Mouse (Mus musculus) bone marrow macrophage, adult 2 months (primary cell): Measurements from ENCODE around the gene Zfp101. TPM values are rescaled to one million over a fixed set of nuclear protein-coding genes. Genes with fewer than 3 reads are reported as not detected.

Experiments used
- H3K27ac ChIP-seq: 2 replicates; pipeline ENCODE4 v1.5.1; 2012; ENCODE audit warnings: low read depth, low read length; ENCODE audit not compliant: insufficient read depth
- H3K4me1 ChIP-seq: 2 replicates; pipeline ENCODE4 v1.6.1; 2012; ENCODE audit warnings: low read length; ENCODE audit not compliant: control insufficient read depth, insufficient read depth
- H3K4me3 ChIP-seq: 2 replicates; pipeline ENCODE4 v1.5.1; 2012; ENCODE audit warnings: mild to moderate bottlenecking, low read length, moderate library complexity; ENCODE audit not compliant: insufficient read depth
- CTCF ChIP-seq: IDR thresholded peaks from 2 replicates; pipeline ENCODE4 v1.5.1; 2012; ENCODE audit warnings: low read depth, mild to moderate bottlenecking, low read length, moderate library complexity
- POLR2A ChIP-seq: IDR thresholded peaks from 2 replicates; pipeline ENCODE4 v1.6.1; 2012; ENCODE audit warnings: mild to moderate bottlenecking, low read depth, low read length, borderline replicate concordance
- polyA plus RNA-seq: library from polyadenylated mRNA; stranded (reverse); fragments of >200 nt; gene quantifications from 2 replicates; pipeline ENCODE4 v1.2.4, GENCODE M21; 2012; ENCODE audit not compliant: missing spikeins, insufficient read depth, insufficient read length

Zfp101 gene
- polyA plus RNA-seq, 1 experiment, result 10.4 TPM

DNA sequence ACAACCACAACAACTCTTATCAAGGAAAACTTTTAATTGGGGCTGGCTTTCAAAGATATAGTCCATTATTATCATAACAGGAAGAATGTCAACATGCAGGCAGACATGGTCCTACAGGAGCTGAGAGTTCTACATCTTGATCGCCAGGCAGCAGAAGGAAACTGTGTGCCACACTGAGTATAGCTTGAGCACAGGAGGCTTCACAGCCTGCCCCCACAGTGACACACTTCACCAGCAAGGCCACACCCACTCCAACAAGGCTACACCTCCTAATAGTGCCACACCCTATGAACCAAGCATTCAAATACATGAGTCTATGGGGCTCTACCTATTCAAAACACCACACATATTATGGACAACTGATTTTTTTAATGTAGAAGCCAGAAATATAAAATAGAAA, 41.5 kb downstream of the Zfp101 start:
- TF ChIP-seq POLR2A (no peak), CTCF (no peak)
- Histone ChIP-seq H3K4me3 (no peak overlapping the region), H3K4me1 (peaks cover 5% of the 10 kb centered on the region), H3K27ac (no peak overlapping the region)

Other genes starting within 250 kb of the Zfp101 start
- not detected in 2 replicates for gene Olfr55, start 226.2 kb downstream of the Zfp101 start, polyA plus RNA-seq
- not detected in 2 replicates for gene Olfr239, start 203.3 kb downstream of the Zfp101 start, polyA plus RNA-seq
- 0.15 and 0.23 TPM in 2 replicates for gene Olfr1564, start 173.0 kb downstream of the Zfp101 start, polyA plus RNA-seq
- 6.2 TPM in 2 replicates for gene Zfp955a, start 139.5 kb downstream of the Zfp101 start, polyA plus RNA-seq
- not detected in 2 replicates for gene Olfr63, start 130.0 kb downstream of the Zfp101 start, polyA plus RNA-seq
- 4.1 and 10.5 TPM in 2 replicates for gene Zfp955b, start 105.1 kb downstream of the Zfp101 start, polyA plus RNA-seq
- gene Zfp81, start 35.8 kb downstream of the Zfp101 start, polyA plus RNA-seq, result 6.5 and 7.4 TPM in 2 replicates
- gene Actl9, start 38.3 kb upstream of the Zfp101 start, polyA plus RNA-seq, result not detected in 2 replicates
- 46.6 and 53.4 TPM in 2 replicates for gene Adamts10, start 129.6 kb upstream of the Zfp101 start, polyA plus RNA-seq
- 393 and 491 TPM in 2 replicates for gene Myo1f, start 161.1 kb upstream of the Zfp101 start, polyA plus RNA-seq
- 52.9 and 55.6 TPM in 2 replicates for gene Zfp414, start 234.4 kb upstream of the Zfp101 start, polyA plus RNA-seq
- gene Pram1, start 243.4 kb upstream of the Zfp101 start, polyA plus RNA-seq, result 5.3 TPM in 1 of 2 replicates, not detected in the other